Mouse (Mus musculus) stomach, embryonic 14.5 days (tissue): Measurements from ENCODE around the gene Kmt2c. TPM values are rescaled to one million over a fixed set of nuclear protein-coding genes. Genes with fewer than 3 reads are reported as not detected.

Experiments used
- ATAC-seq: fragments of 200-750 bp; cut with Nextera tagmentation; 2 replicates; pipeline ENCODE4 v1.8.0; 2017; ENCODE audit warnings: low read depth, moderate TSS enrichment; ENCODE audit not compliant: insufficient number of reproducible peaks, insufficient read depth, low FRiP score
- H3K27ac ChIP-seq: fragments of 300-500 bp; sonication (generic); 2 replicates; pipeline ENCODE4 v1.5.1; 2014; ENCODE audit warnings: mild to moderate bottlenecking, low read length, moderate library complexity, mixed read lengths
- H3K27me3 ChIP-seq: fragments of 300-500 bp; sonication (generic); 2 replicates; pipeline ENCODE4 v1.6.1; 2014; ENCODE audit warnings: low read length, control low read depth, mixed read lengths; ENCODE audit not compliant: control insufficient read depth, insufficient read depth
- H3K36me3 ChIP-seq: fragments of 300-500 bp; sonication (generic); 2 replicates; pipeline ENCODE4 v1.6.1; 2014; ENCODE audit warnings: mild to moderate bottlenecking, control low read depth, low read length, moderate library complexity, mixed read lengths; ENCODE audit not compliant: control insufficient read depth, insufficient read depth
- H3K4me1 ChIP-seq: fragments of 300-500 bp; sonication (generic); 2 replicates; pipeline ENCODE4 v1.6.1; 2014; ENCODE audit warnings: low read length, control low read depth, mixed read lengths; ENCODE audit not compliant: control insufficient read depth, insufficient read depth
- H3K4me2 ChIP-seq: fragments of 300-500 bp; sonication (generic); replicated peaks from 2 replicates; pipeline ENCODE4 v1.6.1; 2014; ENCODE audit warnings: low read depth, low read length, control low read depth
- H3K4me3 ChIP-seq: fragments of 300-500 bp; sonication (generic); 2 replicates; pipeline ENCODE4 v1.5.1; 2014; ENCODE audit warnings: low read depth, low read length, control low read depth
- H3K9ac ChIP-seq: fragments of 300-500 bp; sonication (generic); replicated peaks from 2 replicates; pipeline ENCODE4 v1.6.1; 2014; ENCODE audit warnings: low read depth, mild to moderate bottlenecking, control low read depth, low read length, moderate library complexity, mixed read lengths
- H3K9me3 ChIP-seq: fragments of 300-500 bp; sonication (generic); 2 replicates; pipeline ENCODE4 v1.6.1; 2016; ENCODE audit warnings: low read depth, low read length, control low read depth; ENCODE audit not compliant: control insufficient read depth
- WGBS: fragments of 180-500 bp; shearing (Covaris S2); extraction: QIAGEN DNeasy Blood & Tissue Kit; methylation state at CpG from one replicate; pipeline ENCODE4 v1.1.7; 2014; 5-methylcytosine and 5-hydroxymethylcytosine counted together
- polyA plus RNA-seq: library from polyadenylated mRNA; unstranded; fragments of >200 nt; fragmentation: Nextera tagmentation; extraction: Ambion mirVana; gene quantifications from 2 replicates; pipeline ENCODE4 v1.2.1, GENCODE M21; 2014

Kmt2c gene
- polyA plus RNA-seq, 1 experiment from 2014 or later = 28.8 TPM

- Histone ChIP-seq H3K36me3 (peaks cover 29% of the 10 kb centered on the region), H3K27me3 (no peaks in the 10 kb centered on the region), H3K9ac (no peak overlapping the region), H3K27ac (no peak overlapping the region), H3K4me1 (no peaks in the 10 kb centered on the region), H3K4me3 (no peak overlapping the region), H3K4me2 (no peak overlapping the region), H3K9me3 (no peaks in the 10 kb centered on the region)
- no peak for ATAC-seq
- WGBS = 80% methylated on average over 3 of the region's 3 CpGs
Measured at GRCm38 (mm10) chr5:25296830-25297229, 201.8 kb downstream of the Kmt2c start.

DNA sequence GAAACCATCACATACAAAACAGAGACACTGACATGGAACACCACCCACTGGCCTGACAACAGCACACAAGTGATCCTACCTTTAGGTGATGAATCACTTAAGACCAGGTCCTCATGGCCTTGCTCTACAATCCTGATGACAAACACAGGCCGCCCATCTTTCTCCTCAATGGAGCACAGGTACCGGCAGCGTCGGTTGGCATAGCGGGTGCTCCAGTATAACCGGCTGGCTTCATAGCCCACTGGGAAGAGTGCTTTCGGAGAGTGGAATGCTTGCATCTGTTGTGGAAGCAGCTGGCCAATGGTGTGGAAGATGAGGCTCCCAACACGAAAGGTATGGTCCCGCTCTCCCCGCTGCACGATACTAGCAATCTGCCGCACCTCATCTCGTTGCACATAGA, 214.6 kb downstream of the Kmt2c start:
- H3K36me3 ChIP-seq = peaks cover 63% of the 10 kb centered on the region
- no peaks in the 10 kb centered on the region for H3K9me3 ChIP-seq
- H3K27ac ChIP-seq = no peak overlapping the region
- no peak overlapping the region for H3K9ac ChIP-seq
- no peak for ATAC-seq
- H3K4me3 ChIP-seq = no peak overlapping the region
- H3K4me2 ChIP-seq = no peak overlapping the region
- H3K27me3 ChIP-seq = no peaks in the 10 kb centered on the region
- WGBS = 96% methylated on average over 13 of the region's 13 CpGs
- no peaks in the 10 kb centered on the region for H3K4me1 ChIP-seq

- 82% methylated on average over 6 of the region's 6 CpGs for WGBS
- peaks cover 52% of the 10 kb centered on the region for H3K36me3 ChIP-seq
- no peak for ATAC-seq
Measured at GRCm38 (mm10) chr5:25276365-25276764, 222.2 kb downstream of the Kmt2c start.

DNA sequence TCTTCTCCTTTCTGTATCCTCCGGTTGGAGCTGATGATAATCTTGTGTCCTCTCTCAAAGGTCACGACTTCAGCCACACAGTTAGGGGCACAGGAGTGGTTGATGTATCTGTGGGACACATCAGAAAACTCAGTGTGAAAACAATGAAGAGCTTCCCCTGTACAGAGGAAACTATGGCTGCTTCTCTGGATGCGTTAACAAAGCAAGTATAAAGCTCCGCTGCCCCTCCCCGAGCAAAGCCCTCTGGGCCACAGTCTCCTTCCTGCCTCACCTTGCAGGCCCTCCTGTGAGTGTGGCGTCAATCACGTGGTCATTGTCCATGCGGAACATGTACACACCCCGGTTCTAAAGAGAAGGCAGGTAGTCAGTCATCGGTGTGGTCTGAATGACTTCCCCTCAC, 223.0 kb downstream of the Kmt2c start:
- H3K36me3 ChIP-seq = peaks cover 44% of the 10 kb centered on the region
- H3K9ac ChIP-seq = no peak overlapping the region
- 90% methylated on average over 10 of the region's 10 CpGs for WGBS
- H3K27me3 ChIP-seq = no peaks in the 10 kb centered on the region
- no peaks in the 10 kb centered on the region for H3K4me1 ChIP-seq
- H3K27ac ChIP-seq = no peak overlapping the region
- H3K4me3 ChIP-seq = no peak overlapping the region
- H3K4me2 ChIP-seq = no peak overlapping the region
- ATAC-seq = no peak
- H3K9me3 ChIP-seq = no peaks in the 10 kb centered on the region

More at GRCm38 (mm10) chr5:25276365-25276764, 222.2 kb downstream of the Kmt2c start:
- Histone ChIP-seq H3K27me3 (no peaks in the 10 kb centered on the region), H3K27ac (no peak overlapping the region), H3K4me3 (no peak overlapping the region), H3K9ac (no peak overlapping the region), H3K9me3 (no peaks in the 10 kb centered on the region), H3K4me1 (no peaks in the 10 kb centered on the region), H3K4me2 (no peak overlapping the region)

- WGBS = 88% methylated on average over 4 of the region's 4 CpGs
- H3K27me3 ChIP-seq = no peaks in the 10 kb centered on the region
- H3K9ac ChIP-seq = no peak overlapping the region
- no peak overlapping the region for H3K4me2 ChIP-seq
- no peak overlapping the region for H3K4me3 ChIP-seq
- ATAC-seq = no peak
- peaks cover 44% of the 10 kb centered on the region for H3K36me3 ChIP-seq
- no peaks in the 10 kb centered on the region for H3K9me3 ChIP-seq
- no peaks in the 10 kb centered on the region for H3K4me1 ChIP-seq
- no peak overlapping the region for H3K27ac ChIP-seq
Measured at GRCm38 (mm10) chr5:25268258-25268888, 230.2 kb downstream of the Kmt2c start.

GRCm38 (mm10) chr5:25262266-25262665, 236.3 kb downstream of the Kmt2c start:
- no peaks in the 10 kb centered on the region for H3K9me3 ChIP-seq
- no peak overlapping the region for H3K9ac ChIP-seq
- no peaks in the 10 kb centered on the region for H3K27me3 ChIP-seq
- H3K4me2 ChIP-seq = no peak overlapping the region
- no peak for ATAC-seq
- no peak overlapping the region for H3K27ac ChIP-seq
- peaks cover 54% of the 10 kb centered on the region for H3K36me3 ChIP-seq
- no peaks in the 10 kb centered on the region for H3K4me1 ChIP-seq
- no peak overlapping the region for H3K4me3 ChIP-seq
- WGBS = 81% methylated on average over 7 of the region's 7 CpGs

GRCm38 (mm10) chr5:25261452-25261851, 237.1 kb downstream of the Kmt2c start:
- Histone ChIP-seq H3K27me3 (no peaks in the 10 kb centered on the region), H3K36me3 (peaks cover 56% of the 10 kb centered on the region), H3K4me2 (no peak overlapping the region), H3K27ac (no peak overlapping the region), H3K4me3 (no peak overlapping the region), H3K9ac (no peak overlapping the region), H3K4me1 (no peaks in the 10 kb centered on the region), H3K9me3 (no peaks in the 10 kb centered on the region)
- WGBS = 84% methylated on average over 6 of the region's 6 CpGs
- ATAC-seq = no peak

GRCm38 (mm10) chr5:25256686-25257085, 241.9 kb downstream of the Kmt2c start:
- no peaks in the 10 kb centered on the region for H3K27me3 ChIP-seq
- no peaks in the 10 kb centered on the region for H3K4me1 ChIP-seq
- WGBS = 89% methylated on average over 2 of the region's 2 CpGs
- no peak overlapping the region for H3K27ac ChIP-seq
- no peak overlapping the region for H3K4me3 ChIP-seq
- no peak overlapping the region for H3K4me2 ChIP-seq
- no peak overlapping the region for H3K9ac ChIP-seq
- no peak for ATAC-seq
- peaks cover 48% of the 10 kb centered on the region for H3K36me3 ChIP-seq
- no peaks in the 10 kb centered on the region for H3K9me3 ChIP-seq

DNA sequence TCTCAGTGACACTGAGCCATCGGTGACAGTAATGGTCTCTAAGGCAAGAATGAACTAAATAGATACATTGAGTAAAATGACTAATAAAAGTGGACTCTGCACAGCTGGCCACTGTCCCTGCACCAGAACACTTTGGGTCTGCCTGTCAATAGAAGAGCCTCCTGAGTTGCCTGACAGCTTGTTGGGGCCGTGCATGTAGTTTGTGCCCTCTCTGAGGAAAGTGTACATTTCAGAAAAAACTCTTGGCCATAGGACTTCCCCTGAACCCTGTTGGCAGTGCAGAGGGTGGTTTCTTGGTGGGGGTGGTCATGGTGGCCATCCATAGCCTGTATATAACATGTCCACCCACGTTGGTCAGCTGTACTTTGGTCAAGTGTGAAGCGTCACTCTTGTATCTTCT, 244.1 kb downstream of the Kmt2c start:
- WGBS = 89% methylated on average over 4 of the region's 4 CpGs
- Histone ChIP-seq H3K4me2 (no peak overlapping the region), H3K27ac (no peak overlapping the region), H3K27me3 (no peaks in the 10 kb centered on the region), H3K9me3 (no peaks in the 10 kb centered on the region), H3K4me3 (no peak overlapping the region), H3K9ac (no peak overlapping the region), H3K4me1 (no peaks in the 10 kb centered on the region), H3K36me3 (peaks cover 55% of the 10 kb centered on the region)
- no peak for ATAC-seq
